Mouse (Mus musculus): ENCODE measurements around the gene Dgke. TPM values are rescaled to one million over a fixed set of nuclear protein-coding genes. Genes with fewer than 3 reads are reported as not detected.
"Not testable (repeated sequence)": the region's sequence is repeated elsewhere in the genome, so short reads cannot be mapped to it uniquely, and the experiment has no call there.

The Dgke gene
- polyA plus RNA-seq, 2 experiments from 2014 or later = 3.7 to 4.9 TPM

DNA sequence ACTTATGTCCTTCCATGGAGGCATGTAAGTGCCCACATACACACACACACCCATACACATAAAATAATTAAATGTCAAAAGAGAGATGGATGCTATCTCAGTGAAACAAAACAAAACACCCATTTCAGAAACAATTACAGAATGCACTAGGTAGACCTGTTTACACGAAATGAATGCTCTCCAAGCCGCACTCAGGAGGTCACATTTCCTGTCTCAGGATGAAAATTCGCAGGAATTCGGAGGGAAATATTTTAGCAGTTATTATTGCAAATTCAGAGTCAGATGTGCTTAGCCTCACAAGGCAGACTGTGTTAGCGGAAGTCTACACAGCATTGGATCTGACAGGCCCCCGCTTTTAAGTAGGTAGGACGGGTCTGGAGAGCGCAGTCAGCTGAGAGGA lies 6.9 kb upstream of the Dgke start, which contains the start of gene Gm525:
Gene Gm525, plus strand, starts transcription at position 301 of the 400 bp plus-strand sequence.
- ATAC-seq = no peak

DNA sequence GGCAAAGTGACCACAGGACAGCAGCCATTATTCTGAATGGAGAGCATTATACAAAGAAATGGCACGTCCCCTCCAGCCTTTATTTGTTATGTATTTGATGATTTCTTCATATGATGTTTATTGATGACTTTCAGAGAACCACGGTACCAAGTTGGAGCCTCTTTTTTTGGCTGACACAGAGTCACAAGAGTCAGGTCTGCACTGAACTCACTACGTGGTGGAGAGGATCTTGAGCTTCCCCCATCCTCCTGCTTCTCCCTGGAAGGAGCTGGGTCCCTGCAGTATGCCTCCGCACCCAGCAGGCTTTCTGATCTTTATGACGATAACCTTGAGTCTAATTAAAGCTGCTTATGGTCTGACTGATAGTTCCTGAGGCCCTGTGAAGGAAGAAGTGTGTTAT lies 4.9 kb upstream of the Dgke start:
- no peak for ATAC-seq

DNA sequence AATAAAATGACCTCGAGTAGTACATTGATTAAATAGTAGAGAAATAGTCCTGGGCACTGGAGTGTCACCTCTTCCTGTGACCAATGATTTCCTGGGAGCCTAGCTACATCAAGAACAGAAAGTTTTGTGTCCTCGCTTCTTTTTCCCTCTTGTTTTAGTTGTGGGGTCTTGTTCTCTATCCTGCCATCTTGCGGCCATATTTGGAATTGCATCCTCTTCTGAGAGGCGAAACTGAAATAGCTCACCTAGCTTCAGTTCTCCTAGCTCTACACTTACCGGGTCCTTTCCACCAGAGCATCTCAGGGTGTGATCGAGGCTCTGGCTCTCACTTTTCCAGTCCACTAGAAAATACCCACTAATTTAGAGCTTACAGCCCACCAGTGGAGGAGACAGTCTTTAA lies 2.7 kb upstream of the Dgke start:
- no peak for ATAC-seq

DNA sequence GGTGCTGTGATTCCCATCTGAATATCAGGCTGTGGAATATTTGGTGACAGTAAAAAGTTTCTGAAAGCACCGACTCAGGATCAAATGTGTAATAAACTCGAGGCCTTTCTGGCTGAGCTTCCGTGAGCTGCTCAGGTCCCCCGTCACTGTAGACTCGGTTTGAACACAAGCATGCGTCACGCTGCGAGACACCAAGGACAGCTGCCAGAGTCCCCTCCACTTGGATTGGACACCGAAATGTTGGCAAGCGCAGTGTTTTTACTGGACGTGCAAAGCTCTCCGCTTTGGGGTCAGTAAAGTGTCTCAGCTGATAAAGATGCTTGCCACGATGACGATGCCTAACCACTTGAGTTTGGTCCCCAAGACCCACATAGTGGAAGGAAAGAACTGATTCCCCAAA lies 2.0 kb upstream of the Dgke start:
- ATAC-seq = no peak

DNA sequence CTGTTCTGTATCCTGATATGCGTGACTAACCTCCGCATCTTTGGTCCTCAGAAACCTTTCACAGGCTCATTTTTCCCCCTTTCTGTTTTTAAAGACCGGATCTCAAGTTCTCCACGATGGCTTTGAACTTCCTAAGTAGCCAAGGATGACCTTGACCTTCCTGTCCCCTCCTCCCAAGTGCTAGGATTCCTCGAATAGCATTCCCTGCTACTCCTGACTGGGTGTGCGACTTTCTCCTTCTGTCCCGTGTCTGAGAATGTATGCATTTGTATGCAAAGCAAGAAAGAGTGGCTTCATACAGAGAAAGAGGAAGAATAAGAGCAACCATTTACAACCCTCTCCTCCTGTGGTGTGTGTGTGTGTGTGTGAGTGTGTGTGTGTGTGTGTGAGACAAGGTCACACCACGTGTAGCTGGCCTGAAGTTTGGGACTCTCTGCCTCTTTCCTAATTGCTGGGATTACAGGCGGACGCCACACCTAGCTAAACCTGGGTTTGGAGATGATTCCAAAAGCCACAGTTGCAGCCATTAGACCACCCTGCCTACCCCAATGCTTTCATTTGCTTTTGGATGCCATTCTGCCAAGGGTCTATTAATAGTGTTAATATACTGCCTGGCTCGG lies 1.3 kb upstream of the Dgke start:
- no peak for ATAC-seq

DNA sequence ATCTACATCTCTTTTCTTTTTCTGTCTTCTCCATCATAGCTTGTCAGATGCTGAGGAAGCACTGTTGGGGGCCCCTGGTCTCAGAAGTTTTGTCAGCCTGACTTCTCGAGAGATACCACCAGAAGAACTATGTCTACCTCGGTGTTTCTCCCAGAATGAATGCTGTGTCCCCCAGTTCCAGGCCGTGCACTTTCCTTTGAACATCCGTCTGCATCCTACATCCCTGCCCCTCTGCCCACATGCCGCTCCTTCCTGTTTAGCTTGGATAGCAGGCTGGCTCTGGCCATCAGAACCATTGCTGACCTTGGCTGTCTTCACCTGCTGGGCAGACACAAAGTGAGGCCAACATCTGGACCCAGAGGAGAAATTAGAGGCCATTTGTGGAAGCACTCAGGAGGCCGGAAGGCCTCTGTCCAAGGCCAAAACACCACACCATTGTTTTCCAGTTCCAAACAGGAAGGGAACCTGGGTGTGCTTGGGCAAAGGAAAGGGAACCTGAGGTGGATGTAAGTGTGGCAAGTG lies 712 bp upstream of the Dgke start:
- ATAC-seq = no peak

DNA sequence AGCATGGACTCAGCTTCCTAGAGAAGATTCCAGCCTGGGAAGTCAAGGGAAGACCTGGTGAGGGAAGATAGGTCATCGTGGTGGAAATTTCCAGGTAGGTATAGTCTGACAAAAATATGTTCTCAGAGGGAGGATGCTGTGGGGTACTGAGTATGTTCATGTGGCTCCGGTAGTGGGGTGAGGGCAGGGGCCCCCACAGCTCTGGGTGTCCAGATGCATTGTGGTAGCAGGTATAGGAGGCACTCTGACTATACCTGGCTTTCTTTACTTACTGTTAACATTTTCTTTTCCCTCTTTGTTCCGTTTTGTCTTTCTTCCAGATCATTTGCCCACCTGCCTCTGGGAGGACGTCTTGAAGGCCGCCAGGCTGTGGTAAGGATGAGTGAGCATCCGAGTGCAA lies 524 bp downstream of the Dgke start:
- ATAC-seq = no peak

DNA sequence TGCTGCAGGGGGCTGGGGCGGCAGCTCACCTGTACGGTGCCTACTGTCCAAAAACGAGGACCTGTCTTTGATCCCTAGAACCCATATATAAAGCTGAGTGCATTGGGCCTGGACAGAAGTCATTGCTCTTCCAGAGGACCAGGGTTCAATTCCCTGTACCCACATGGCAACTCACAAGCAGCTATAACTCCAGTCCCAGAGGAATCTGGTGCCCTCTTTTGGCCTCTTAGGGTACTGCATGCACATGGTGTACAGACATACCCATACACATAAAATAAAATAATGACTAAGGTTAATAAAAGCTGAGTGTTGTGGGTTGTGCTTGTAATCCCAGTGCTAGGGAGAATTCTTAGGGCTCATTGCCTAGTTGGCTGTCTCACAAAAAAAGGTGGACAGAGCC lies 1.4 kb downstream of the Dgke start:
- ATAC-seq = no peak

DNA sequence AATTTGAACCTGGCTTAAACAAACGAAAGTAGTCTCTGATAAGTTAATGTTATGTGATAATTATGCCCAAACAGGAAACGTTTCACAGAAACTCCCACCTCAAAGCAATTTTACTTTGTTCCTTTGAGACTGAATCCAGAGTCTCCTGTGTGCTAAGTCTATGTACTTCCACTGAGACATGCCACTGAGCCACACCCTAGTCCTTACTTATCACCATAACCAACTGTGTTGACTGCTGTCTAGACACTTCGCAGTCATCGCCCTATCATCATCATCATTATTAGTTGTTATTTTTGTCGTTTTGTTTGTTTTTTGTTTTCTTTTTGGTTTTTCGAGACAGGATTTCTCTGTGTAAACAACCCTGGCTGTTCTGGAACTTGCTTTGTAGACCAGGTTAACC lies 2.3 kb downstream of the Dgke start:
- ATAC-seq = no peak

DNA sequence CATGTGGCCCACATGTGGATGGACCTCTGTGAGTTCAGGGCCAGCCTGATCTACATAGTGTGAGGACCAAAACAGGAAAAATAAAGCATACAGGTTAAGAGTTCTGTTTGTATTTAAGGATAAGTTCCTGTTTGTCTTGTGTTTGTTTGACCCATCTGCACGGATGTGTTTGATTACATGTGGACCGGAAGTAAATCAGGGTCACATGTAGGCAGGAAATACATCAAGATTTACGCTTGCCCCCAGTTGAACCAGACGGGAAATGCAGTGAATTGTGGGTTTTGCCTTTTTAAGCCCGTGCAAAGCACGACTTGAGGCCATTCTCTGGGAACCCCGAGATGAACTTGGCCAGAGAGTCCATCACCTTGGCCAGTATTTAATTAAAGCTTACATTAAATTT lies 5.3 kb downstream of the Dgke start:
- ATAC-seq = peak; percentile 9

DNA sequence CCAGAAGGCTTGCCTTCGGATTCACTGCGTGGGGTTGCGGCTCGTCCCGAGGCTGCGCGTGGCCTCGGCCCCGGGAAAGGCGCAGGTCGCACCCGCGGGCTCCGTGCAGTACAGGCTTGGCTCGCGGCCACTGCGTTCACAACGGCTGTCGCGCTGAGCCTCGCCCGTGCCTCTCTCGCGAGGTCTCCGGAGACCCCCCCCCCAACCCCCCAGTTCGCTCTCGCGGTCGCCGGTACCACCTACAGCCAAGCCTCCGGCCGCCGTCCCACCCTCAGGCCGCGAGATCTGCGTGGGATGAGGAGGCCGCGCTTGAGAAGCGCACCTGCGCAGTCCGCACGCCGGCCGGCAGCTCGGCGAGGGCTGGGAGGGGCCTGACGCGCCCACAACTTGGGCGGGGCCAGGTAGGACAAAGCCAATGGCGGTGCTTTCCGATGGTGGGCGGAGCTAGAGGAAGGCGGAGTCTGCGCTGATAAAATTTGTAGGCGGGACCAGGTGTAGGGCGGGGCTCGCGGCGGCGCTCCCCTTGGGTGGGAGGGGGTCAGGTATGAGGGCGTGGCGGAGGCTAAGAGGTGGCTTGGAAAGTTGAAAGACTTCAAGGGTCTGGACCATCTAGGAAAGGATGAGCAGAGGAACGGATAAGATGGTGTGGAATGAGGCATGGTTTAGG lies 6.1 kb downstream of the Dgke start:
- ATAC-seq = peak; percentile 79

DNA sequence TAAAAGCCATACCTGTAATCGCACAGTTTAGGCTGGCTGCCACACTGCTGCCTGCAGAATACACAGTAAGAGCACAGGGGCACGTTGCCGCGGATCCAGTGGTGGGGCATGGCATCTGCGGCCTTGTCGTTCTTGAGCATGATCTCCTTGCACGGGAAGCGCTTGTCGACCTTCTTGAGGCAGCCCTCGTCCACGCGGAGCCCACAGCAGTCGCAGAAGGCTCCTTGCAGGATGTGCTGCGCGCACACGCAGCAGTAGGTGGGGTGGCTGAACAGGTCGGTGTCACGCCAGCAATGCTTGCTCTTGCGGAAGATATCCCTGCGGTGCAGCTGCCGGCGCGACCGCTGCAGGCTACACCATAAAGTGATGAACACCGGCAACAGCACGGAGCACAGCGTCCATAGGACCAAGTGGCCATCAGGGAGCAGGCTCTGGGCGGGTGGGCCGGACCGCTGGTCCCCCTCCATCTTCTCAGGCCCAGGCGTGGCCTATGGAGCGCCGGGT lies 6.7 kb downstream of the Dgke start:
- ATAC-seq = peak; percentile 59

DNA sequence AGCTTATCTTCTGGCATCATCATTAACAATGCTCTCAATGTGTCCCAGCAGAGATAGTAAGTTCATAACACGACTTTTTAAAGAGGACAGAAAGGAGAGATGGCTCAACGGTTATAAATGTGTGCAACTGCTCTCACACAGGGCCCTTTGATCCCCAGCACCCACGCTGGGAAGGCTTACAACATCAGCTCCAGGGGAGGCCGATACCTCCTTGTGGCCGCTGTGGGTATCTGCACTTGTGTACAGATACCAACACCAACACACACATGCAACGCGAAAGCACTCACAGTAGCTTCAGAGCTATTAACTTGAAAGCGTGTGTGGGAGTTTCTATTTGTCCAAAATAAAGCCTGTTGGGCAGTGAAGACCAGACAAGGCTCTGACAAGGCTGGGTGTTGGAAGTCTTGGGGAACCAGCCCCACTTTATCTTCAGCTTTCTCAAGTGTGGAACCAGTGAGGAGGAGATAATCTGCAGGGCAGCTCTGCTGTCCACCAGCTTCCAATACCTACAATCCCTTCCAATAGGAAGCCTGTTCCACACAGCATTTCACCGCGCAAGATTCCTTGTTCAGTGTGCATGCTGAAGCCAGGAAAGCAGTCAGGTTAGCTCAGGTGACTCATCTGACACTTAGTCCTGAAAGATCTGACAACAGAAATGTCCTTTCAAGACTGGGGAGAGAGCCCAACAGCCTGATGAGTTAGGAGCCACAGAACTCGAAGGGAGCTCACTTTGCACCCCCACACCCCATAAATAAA lies 8.0 kb downstream of the Dgke start:
- ATAC-seq = no peak

DNA sequence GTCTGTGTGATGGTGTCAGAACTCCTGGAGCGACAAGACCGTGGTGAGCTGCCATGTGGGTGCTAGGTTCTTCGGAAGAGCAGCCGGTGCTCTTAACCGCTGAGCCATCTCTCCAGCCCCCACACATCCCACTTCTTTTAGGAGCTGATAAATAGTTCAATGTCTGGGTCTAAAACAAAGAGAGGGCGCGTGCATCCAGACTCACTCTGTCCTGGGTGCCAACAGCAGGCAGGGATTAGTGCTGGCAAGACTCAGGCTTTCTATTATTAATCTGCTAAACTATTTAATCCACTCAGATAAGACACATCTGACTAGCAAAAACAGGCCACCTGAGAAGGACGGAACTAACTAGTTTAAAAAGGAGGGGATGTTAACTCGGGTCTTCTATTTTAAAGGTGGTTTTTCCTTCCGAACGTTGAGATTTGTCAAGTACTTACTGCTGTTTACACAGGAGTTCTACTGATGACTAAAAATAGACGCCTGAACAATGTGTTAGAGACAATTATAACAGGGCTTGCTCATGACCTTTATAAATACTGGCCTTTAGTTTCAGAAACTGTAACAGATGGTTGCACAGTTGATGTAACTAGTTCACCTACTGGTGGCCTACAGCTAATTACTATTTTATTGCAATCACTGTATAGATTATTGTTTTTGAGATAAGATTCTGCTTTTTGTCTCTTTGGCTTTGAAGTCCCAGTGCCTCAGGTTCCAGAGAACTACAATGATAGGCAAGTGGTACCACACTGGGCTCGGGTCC lies 10.5 kb downstream of the Dgke start:
- ATAC-seq = no peak

DNA sequence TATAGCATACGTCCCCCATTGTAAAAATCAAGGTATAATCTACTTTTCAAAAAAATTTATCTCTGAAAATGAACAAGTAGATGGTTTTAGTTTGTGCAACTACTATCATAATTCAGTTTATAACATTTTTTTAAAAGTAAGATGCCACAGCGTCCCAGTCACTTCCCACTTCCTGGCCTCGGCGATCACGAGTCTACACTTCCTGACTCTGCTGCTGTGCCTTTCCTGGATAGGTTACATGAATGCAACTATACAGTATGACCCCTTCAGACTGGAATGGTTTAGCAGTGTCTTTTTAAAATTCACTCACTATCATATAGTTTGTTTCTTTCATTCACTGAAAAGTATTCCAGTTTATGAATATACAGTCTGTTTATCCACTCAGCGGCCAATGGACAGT lies 14.9 kb downstream of the Dgke start:
- no peak for ATAC-seq

DNA sequence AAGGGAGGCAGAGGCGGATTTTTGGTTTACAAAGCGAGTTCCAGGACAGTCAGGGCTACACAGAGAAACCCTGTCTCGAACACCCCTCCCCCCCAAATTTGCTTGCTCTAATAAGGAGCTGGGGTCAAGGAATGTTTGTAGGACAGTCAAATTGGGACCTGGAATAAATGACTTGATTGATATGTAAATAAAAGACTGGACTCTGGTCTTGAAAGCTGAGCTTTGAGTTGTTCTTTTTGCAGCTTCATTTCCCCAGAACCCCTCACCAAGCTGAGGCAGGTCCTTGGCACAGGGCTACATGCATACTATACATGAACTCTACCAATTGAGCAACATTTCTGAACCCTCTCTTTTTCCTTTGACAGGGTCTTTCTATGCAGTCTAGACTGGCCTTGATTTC lies 20.6 kb downstream of the Dgke start:
- no peak for ATAC-seq

DNA sequence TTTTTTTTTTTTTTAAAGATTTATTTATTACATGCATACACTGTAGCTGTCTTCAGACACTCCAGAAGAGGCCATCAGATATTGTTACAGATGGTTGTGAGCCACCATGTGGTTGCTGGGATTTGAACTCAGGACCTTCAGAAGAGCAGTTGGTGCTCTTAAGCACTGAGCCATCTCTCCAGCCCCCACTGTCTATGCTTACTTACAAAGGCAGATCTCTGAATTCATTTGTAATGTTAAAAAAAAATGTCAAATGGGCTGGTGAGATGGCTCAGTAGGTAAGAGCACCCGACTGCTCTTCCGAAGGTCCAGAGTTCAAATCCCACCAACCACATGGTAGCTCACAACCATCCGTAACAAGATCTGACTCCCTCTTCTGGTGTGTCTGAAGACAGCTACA lies 21.1 kb downstream of the Dgke start:
- ATAC-seq = not testable (repeated sequence)

DNA sequence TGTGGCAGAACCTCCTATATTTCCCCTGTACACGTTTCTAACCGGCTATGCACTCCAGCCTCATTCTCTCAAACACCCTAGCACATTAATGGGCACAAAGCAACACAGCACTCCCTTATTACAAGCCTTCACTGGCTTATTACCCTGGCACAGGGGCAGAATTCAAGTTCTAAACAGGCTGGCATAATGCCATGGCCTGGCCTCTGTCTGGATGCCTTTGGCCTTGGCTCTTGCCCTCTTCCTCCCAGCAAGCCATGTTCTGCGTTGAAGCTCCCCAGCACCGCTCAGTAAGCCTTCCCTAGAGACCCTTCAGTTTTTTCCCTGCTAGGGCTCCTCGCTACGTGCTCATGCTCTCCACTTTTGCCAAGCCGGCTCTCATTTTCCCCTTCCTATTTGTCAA lies 23.6 kb downstream of the Dgke start:
- ATAC-seq = no peak

DNA sequence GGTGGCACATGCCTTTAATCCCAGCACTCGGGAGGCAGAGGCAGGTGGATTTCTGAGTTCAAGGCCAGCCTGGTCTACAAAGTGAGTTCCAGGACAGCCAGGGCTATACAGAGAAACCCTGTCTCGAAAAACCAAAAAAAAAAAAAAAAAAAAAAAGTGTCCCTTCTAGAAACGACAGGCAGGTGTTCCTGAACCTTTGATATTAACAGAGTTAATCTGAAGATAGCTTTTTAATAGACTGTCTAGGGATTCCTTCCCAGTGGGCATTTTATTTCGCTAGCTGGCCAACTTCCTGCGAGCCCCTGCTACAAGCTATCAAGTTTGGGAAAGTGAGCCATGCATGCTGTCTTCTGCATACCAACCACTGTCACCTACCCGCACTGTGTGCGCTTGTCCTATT lies 25.6 kb downstream of the Dgke start:
- ATAC-seq = not testable (repeated sequence)

DNA sequence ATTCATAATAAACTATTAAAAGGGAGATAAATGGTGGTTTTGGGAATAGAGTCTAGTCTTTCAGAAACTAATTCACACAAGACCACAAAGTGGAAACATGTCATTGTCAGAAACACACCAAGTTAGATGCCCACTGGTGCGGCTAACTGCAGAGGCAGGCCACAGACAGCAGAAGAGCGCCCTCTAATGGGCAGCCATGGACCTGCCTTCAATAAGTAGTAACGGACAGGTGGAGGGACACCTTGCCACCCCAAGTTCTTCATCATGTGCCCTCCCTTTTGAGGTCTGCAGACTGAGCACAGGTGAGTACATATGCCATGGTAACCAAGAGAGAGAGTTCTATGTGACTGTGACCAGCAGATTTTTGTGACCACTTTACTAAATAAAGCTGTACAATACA lies 27.3 kb downstream of the Dgke start:
- no peak for ATAC-seq

DNA sequence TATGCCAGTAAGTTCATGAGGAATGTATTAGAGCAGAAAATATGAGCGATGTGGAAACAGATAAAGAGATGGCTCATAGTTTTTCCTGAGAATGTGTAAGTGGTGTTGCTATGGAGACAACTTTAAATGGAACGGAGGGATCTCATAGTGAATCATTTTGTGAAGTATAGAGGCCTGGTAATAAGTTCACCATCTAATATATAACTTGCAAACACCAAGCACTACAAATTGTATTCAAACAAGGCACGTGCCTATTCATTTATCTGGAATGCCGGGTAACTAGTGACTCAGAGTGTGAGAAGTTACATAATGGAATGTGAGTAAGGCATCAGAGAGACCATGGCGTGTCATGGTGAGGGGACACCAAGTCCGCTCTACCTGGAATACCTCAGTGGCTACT lies 28.2 kb downstream of the Dgke start:
- no peak for ATAC-seq

DNA sequence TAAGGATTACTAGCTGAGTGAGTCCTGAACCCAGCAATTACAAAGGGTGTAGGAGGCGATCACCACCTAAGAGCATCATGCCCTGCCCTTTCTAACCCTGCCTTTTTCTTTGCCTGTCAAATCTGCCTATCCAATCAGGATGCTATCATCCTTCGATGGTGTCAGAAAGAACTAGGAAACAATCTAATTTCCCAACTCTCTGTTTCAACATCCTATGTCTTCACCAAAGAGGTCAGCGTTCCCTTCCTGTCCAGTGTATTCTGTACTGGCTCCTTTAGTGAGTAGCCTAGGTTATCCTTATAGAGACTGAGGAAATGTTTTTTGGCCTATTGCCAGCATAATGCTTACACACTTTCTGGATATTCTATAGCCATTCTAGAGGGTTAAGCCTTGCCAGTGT lies 31.1 kb downstream of the Dgke start:
- ATAC-seq = no peak

DNA sequence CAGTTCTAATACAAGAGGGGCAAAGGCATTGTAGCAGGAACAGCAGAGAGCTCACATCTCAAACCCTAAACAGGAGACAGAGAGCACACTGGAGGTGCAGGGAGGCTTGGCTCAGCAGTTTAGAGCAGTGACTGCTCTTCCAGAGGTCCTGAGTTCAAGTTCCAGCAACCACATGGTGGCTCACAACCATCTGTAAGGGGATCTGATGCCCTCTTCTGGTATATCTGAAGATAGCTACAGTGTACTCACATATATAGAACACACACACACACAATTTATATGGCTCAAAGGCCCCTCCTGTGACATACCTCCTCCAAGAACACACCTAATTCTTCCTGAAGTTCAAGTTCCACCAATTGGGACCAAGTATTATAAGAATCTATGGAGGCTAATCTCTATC lies 32.1 kb downstream of the Dgke start:
- no peak for ATAC-seq
